Mouse (Mus musculus): ENCODE results near the gene Icosl. TPM values are rescaled to one million over a fixed set of nuclear protein-coding genes. Genes with fewer than 3 reads are reported as not detected.
A peak's percentile ranks its signal among the peaks of the same experiment; 100 is the strongest.
"Not testable (repeated sequence)": the region's sequence is repeated elsewhere in the genome, so short reads cannot be mapped to it uniquely, and the experiment has no call there.

Gene Icosl
- polyA plus RNA-seq (2015; fragmentation: Nextera tagmentation; extraction: Ambion mirVana), result 4.7 and 4.8 TPM in 2 replicates

- under 1% methylated on average over 66 of the region's 66 CpGs for WGBS
- peak; percentile 96 for ATAC-seq
- peak within 1 kb of the TSS; percentile 68 for H3K9ac ChIP-seq
- H3K36me3 ChIP-seq, result no peaks in the 10 kb centered on the region
- H3K4me3 ChIP-seq (replicated peaks), result peak within 1 kb of the TSS; percentile 70
- peak within 1 kb of the TSS; percentile 98 for H3K4me2 ChIP-seq (replicated peaks)
- H3K27ac ChIP-seq, result peak within 1 kb of the TSS; percentile 49; the same call in 1 of the 2 replicates
- no peaks in the 10 kb centered on the region for H3K9me3 ChIP-seq
- peaks cover 8% of the 10 kb centered on the region; the same call in 1 of the 2 replicates for H3K27me3 ChIP-seq (replicated peaks)
- peaks cover 12% of the 10 kb centered on the region for H3K4me1 ChIP-seq (replicated peaks)
Measured at GRCm38 (mm10) chr10:78069101-78070011, at the start of gene Icosl. Icosl (plus strand) TSS chr10:78069302.

GRCm38 (mm10) chr10:78019984-78020383 lies 49.1 kb upstream of the Icosl start:
- H3K4me3 ChIP-seq (replicated peaks); H3K27ac ChIP-seq; H3K9ac ChIP-seq; H3K4me2 ChIP-seq (replicated peaks); H3K27me3 ChIP-seq (replicated peaks); H3K9me3 ChIP-seq; H3K36me3 ChIP-seq; H3K4me1 ChIP-seq (replicated peaks); ATAC-seq: not testable (repeated sequence)
- WGBS, result 94% methylated on average over 6 of the region's 11 CpGs

DNA sequence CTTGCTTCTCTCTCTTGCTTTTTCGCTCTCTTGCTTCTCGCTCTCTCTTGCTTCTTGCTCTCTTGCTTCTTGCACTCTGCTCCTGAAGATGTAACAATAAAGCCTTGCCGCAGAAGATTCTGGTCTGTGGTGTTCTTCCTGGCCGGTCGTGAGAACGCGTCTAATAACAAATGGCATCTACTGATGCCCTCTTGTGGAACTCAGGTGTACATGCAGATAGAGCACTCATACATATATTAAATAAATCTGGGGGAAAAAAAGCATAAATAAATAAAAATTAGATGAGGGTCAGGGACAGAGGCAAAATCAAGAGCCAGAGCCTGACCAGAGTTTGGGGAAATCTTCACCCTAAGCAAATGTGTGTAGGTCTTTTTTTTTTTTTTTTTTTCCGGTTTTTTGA lies 43.6 kb upstream of the Icosl start:
- H3K4me3 ChIP-seq (replicated peaks); H3K4me1 ChIP-seq (replicated peaks); H3K9ac ChIP-seq; H3K36me3 ChIP-seq; H3K27ac ChIP-seq; H3K4me2 ChIP-seq (replicated peaks); ATAC-seq; H3K9me3 ChIP-seq; H3K27me3 ChIP-seq (replicated peaks): not testable (repeated sequence)
- WGBS, result 70% methylated on average over 6 of the region's 8 CpGs

DNA sequence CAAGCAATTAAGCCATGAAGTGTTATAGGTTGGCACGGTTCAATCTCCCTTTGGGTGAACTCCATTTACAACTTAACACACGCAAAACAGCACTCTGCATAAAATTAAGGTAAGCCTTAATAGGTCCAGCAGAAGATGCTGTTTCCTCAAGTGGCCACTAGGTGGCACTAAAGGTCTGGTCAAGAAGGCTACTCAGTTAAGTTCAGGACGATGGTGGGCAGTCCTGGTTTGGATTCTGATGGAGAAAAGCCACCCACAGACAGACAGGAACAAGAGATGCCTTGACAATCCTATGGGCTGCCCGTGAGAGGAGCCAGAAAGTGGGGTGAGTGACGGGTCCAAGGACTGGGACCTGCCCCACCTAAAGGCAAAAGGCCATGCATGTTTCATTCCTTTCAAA lies 41.0 kb upstream of the Icosl start:
- WGBS, result 5% methylated on average over 5 of the region's 5 CpGs
- H3K27ac ChIP-seq, result no peak overlapping the region
- H3K9ac ChIP-seq, result no peak overlapping the region
- no peaks in the 10 kb centered on the region for H3K27me3 ChIP-seq (replicated peaks)
- no peaks in the 10 kb centered on the region for H3K4me1 ChIP-seq (replicated peaks)
- H3K4me2 ChIP-seq (replicated peaks), result no peak overlapping the region
- no peaks in the 10 kb centered on the region for H3K9me3 ChIP-seq
- no peak overlapping the region for H3K4me3 ChIP-seq (replicated peaks)
- no peaks in the 10 kb centered on the region for H3K36me3 ChIP-seq
- peak; percentile 80 for ATAC-seq

DNA sequence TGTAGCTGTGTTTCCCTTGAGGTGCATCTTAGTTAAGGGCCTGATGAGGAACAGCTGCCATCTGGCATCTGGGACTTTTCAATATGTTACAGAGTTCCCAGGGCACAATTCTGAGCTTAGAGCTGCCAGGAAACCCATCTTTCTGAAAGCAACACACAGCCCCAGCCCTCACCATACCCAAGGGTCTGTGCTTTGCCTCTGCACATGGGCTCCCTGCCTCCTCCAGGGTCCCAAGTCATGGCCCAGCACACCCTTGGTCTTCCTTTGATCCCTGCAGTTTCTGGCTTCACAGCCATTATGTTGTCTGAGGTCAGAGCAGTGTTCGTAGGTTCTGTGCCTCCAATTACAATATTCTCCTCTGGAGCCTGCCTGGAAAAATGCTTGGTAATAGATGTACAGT lies 40.0 kb upstream of the Icosl start:
- ATAC-seq, result no peak
- H3K9ac ChIP-seq, result no peak overlapping the region

GRCm38 (mm10) chr10:78031987-78032386 lies 37.1 kb upstream of the Icosl start:
- Histone ChIP-seq H3K4me2 (replicated peaks) (no peak overlapping the region), H3K9ac (no peak overlapping the region), H3K36me3 (no peaks in the 10 kb centered on the region), H3K27me3 (replicated peaks) (no peaks in the 10 kb centered on the region), H3K4me3 (replicated peaks) (no peak overlapping the region), H3K9me3 (no peaks in the 10 kb centered on the region), H3K27ac (0 out of 2 replicates have a peak overlapping the region, but pooled peaks have one; percentile 3), H3K4me1 (replicated peaks) (no peaks in the 10 kb centered on the region)
- 70% methylated on average over 2 of the region's 2 CpGs for WGBS
- peak; percentile 57 for ATAC-seq

More for the DNA sequence above, 40.0 kb upstream of the Icosl start:
- H3K27ac ChIP-seq, result no peak overlapping the region
- H3K9me3 ChIP-seq, result no peaks in the 10 kb centered on the region
- H3K27me3 ChIP-seq (replicated peaks), result no peaks in the 10 kb centered on the region
- no peak overlapping the region for H3K4me3 ChIP-seq (replicated peaks)
- no peaks in the 10 kb centered on the region for H3K4me1 ChIP-seq (replicated peaks)
- WGBS, result 96% methylated on average over 1 of the region's 1 CpGs
- H3K4me2 ChIP-seq (replicated peaks), result no peak overlapping the region
- no peaks in the 10 kb centered on the region for H3K36me3 ChIP-seq

DNA sequence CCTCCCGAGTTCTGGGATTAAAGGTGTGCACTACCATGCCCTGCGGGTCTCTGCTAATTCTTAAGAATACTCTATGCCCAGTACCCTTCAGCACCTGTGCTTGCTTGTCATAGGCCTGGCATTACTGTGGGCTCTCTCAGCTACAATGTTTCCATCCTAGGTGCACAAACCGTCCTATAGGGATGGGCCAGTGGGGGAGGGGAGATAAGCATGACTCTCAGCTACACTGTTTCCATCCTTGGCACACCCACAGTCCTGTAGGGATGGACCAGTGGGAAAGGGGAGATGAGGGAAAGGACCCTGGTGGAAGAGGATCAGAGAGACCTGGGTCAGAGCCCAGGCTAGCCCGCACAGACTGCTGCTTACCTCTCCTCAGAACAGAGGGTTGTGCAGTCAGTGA lies 32.0 kb upstream of the Icosl start:
- Histone ChIP-seq H3K9ac (no peak overlapping the region), H3K27me3 (replicated peaks) (no peaks in the 10 kb centered on the region), H3K4me2 (replicated peaks) (no peak overlapping the region), H3K4me3 (replicated peaks) (no peak overlapping the region), H3K4me1 (replicated peaks) (no peaks in the 10 kb centered on the region), H3K27ac (no peak overlapping the region), H3K36me3 (no peaks in the 10 kb centered on the region), H3K9me3 (no peaks in the 10 kb centered on the region)
- WGBS, result 80% methylated on average over 4 of the region's 4 CpGs
- no peak for ATAC-seq

DNA sequence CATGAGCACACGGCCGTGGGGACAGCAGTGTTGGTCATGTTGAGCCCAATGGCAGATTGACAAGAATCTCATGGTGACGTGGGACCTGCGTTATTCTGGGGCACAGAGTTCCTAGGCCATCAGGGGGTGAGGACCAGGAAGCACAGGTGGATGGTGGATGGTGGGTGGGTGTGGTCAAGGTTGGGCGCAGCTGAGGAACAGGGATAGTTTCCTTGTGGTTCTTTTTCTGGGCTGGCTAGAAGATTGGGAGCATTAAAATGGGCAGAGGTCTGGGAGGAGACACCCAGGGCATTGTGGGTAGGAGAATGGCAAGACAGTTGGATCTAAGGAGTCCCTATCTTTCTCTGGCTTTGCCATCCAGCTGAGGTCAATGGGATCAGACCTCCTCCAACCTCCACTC lies 27.5 kb upstream of the Icosl start, which contains the start of gene Dnmt3l:
Dnmt3l (plus strand) TSS at position 301 of the 400 bp plus-strand sequence.
- Histone ChIP-seq H3K9ac (no peak within 1 kb of the TSS), H3K4me1 (replicated peaks) (peaks cover 10% of the 10 kb centered on the region), H3K27me3 (replicated peaks) (0 out of 2 replicates have a peak, but pooled peaks cover 6% of the 10 kb centered on the region), H3K9me3 (no peaks in the 10 kb centered on the region), H3K4me2 (replicated peaks) (no peak within 1 kb of the TSS; the same call in 1 of the 2 replicates), H3K27ac (no peak within 1 kb of the TSS), H3K4me3 (replicated peaks) (no peak within 1 kb of the TSS), H3K36me3 (no peaks in the 10 kb centered on the region)
- 92% methylated on average over 5 of the region's 5 CpGs for WGBS
- ATAC-seq, result no peak

- Histone ChIP-seq H3K27ac (no peak overlapping the region), H3K4me2 (replicated peaks) (no peak overlapping the region), H3K4me1 (replicated peaks) (peaks cover 10% of the 10 kb centered on the region), H3K27me3 (replicated peaks) (0 out of 2 replicates have a peak, but pooled peaks cover 6% of the 10 kb centered on the region), H3K4me3 (replicated peaks) (no peak overlapping the region), H3K9me3 (no peaks in the 10 kb centered on the region), H3K36me3 (no peaks in the 10 kb centered on the region), H3K9ac (no peak overlapping the region)
- 75% methylated on average over 7 of the region's 7 CpGs for WGBS
- no peak for ATAC-seq
Measured at GRCm38 (mm10) chr10:78042096-78042495, 27.0 kb upstream of the Icosl start.

DNA sequence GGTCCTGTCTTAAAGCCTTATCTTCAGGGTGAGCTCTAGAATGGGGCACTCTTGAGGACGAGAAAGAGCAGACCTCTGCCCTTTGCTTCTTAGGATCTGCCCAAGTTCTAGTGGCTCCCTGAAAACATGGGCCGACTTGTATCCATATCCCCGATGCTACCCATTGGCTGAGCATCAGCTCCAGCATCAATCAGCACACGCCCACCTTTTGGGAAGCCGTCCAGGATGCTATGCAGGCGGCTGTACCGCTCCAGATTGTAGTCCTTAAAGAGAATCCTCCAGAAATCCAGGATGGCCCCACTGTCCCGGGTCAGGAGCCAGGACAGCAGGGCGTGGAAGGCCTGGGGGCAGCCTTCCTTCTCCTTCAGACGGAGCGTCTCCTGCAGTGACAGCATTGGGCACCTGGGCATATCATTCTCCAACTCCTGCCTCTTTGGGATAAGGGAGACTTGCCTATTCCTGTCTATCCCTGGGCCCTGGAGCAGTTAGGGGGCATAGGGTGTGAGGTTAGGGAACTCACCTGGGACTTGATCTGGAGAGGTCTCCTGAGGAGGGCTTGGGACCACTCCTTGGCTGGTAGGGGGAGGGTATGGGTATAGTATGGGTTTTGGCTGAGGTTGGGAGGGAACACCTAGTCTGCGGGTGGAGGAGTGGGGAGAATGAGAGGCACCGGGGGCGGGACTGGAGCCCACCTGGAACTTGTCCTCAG lies 26.3 kb upstream of the Icosl start:
- no peak overlapping the region for H3K27ac ChIP-seq
- ATAC-seq, result peak; percentile 50
- peaks cover 10% of the 10 kb centered on the region for H3K4me1 ChIP-seq (replicated peaks)
- H3K27me3 ChIP-seq (replicated peaks), result 0 out of 2 replicates have a peak, but pooled peaks cover 6% of the 10 kb centered on the region
- peak overlapping the region; percentile 63 for H3K4me2 ChIP-seq (replicated peaks)
- no peaks in the 10 kb centered on the region for H3K36me3 ChIP-seq
- no peaks in the 10 kb centered on the region for H3K9me3 ChIP-seq
- H3K4me3 ChIP-seq (replicated peaks), result peak overlapping the region; percentile 21
- peak overlapping the region; percentile 14; the same call in 1 of the 2 replicates for H3K9ac ChIP-seq
- 66% methylated on average over 13 of the region's 14 CpGs for WGBS

DNA sequence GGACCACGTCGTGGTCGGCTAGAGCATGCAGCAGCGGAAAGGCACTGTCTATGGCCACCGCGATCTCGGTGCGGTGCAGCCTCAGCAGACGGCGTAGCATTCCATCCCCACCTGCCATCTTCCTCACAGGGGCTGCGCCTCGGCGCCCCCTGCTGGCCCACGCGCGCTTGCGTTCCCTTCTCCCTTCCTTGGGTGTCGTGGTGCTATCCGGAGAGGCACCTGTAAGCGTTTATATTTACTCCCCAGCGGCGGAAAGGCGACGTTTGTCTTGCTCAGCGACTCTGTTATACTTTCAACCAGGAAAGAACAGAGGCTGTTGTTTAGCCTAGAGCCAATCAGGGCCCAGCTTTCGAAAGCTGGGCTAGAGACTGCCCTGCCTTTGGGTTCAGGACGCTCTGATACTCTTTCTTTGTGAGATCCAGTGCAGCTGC lies 25.7 kb upstream of the Icosl start, which contains the start of gene Aire:
Aire (minus strand) TSS at position 205 of the 431 bp plus-strand sequence.
- Histone ChIP-seq H3K4me1 (replicated peaks) (peaks cover 10% of the 10 kb centered on the region), H3K27ac (no peak within 1 kb of the TSS), H3K27me3 (replicated peaks) (0 out of 2 replicates have a peak, but pooled peaks cover 6% of the 10 kb centered on the region), H3K9ac (peak within 1 kb of the TSS; percentile 14), H3K4me3 (replicated peaks) (peak within 1 kb of the TSS; percentile 21), H3K36me3 (no peaks in the 10 kb centered on the region), H3K4me2 (replicated peaks) (peak within 1 kb of the TSS; percentile 63), H3K9me3 (no peaks in the 10 kb centered on the region)
- WGBS, result 3% methylated on average over 27 of the region's 27 CpGs
- peak; percentile 85 for ATAC-seq

DNA sequence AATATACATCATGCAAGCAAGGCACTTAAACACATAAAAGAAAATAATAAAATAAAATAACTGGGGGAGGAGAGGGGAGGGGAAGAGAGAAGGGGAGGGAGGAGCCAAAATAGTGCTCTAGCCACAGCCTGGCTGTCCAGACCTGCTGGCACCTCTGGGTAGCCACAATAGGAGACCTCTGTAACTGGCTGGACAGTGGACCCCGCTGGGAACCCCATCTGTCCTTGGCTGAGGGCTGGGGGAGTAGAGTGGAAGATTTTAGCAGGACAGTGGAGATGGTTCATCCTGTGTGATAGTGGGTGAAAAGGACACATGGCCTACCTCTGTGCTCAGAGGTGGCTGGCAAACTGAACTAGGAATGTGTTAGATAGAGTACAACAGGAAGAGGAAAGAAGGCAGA lies 24.6 kb upstream of the Icosl start:
- Histone ChIP-seq H3K9ac (no peak overlapping the region), H3K4me3 (replicated peaks) (no peak overlapping the region), H3K27ac (no peak overlapping the region), H3K27me3 (replicated peaks) (0 out of 2 replicates have a peak, but pooled peaks cover 6% of the 10 kb centered on the region), H3K9me3 (no peaks in the 10 kb centered on the region), H3K4me1 (replicated peaks) (peaks cover 10% of the 10 kb centered on the region), H3K4me2 (replicated peaks) (no peak overlapping the region), H3K36me3 (no peaks in the 10 kb centered on the region)
- 75% methylated on average over 1 of the region's 1 CpGs for WGBS
- no peak for ATAC-seq
